Mouse (Mus musculus): Measurements from ENCODE around the gene Abhd4. TPM values are rescaled to one million over a fixed set of nuclear protein-coding genes. Genes with fewer than 3 reads are reported as not detected.

Gene Abhd4
- total RNA-seq, 2 experiments from 2014 or later = 18.9 to 19.3 TPM

DNA sequence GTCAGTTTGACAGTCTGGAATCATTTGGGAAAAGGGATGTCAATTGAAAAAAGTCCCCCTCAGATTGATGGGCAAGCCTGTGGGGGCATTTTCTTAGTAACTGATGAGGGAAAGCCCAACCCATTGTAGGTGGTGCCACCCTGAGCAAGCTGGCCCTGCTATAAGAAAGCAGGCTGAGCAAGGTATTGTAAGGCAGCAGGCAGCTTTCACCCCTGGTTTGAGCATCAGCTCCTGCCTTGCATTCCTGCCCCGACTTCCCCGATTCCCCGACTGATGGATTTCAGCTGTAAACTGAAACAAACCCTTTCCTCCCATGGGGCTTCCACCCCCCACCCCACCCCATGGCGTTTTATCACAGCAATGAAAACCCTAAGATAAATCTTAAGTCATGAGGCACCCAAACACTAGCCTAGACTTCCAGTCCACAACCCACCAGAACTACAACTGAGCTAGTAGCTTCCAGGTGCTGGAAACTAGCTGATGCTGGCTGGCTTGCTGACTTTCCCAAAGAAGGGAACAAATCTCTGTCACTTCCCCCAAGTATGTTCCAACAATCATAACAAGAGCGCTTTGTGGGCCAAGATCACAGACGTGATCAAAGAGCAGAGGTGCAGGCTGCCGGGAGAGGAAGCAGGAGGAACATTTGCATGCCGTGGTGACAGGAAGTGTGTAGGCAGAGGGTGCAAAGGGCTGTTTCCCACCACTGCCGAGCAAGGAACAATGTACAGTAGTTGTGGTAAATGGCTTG is 21.0 kb upstream of the Abhd4 start:
- intact Hi-C loops (cut with DNase I) = no loop called here
- no peak for DNase-seq
- peak overlapping the region; percentile 71 for H3K27ac ChIP-seq
- TF ChIP-seq CTCF (IDR thresholded peaks at IDR 0.05) = no peak
- H3K4me3 ChIP-seq = peak overlapping the region; percentile 48

GRCm38 (mm10) chr14:54233559-54234143 is 20.3 kb upstream of the Abhd4 start:
- no peak for TF ChIP-seq CTCF (IDR thresholded peaks at IDR 0.05)
- Histone ChIP-seq H3K27ac (peak overlapping the region; percentile 71), H3K4me3 (peak overlapping the region; percentile 48)
- DNase-seq = no peak
- intact Hi-C loops (cut with DNase I) = no loop called here

DNA sequence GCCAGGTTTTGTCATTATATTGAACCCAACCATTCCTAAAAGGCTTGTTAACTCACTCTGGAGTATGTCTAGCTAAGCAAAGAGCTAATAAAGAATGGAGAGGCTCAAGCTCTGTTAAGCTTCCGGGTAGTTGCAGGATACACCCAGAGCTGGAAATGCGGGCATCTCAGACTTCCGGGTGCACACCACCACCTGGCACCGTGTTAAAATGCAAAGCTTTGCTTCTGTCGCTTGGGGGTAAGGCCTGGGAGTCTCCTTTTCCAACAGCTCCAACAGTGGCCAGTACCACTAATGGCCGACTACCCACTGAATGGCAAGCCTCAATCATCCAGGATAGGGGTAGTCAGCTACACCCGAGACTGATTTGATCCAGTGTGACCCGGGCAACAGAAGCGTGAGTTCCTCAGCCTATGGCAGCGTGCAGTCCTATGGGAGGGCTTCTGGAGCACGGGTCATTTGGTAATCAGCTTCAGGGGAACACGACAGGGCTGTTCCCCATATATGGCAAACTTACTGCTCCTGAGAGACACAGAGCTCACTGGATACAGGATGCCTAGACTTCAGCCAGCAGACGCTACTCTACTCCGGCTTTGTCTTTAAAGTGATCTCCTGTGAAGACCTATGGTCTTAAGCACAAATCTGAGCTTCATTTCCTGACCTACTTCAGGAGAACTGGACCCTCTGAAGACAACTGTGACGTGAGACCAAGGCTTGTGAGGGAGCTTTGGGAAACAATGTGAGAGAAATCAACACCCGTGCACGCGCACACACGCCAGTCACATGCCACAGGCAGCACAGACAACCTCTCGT is 19.6 kb upstream of the Abhd4 start:
- no peak for TF ChIP-seq CTCF (IDR thresholded peaks at IDR 0.05)
- no peak for DNase-seq
- intact Hi-C loops (cut with DNase I) = no loop called here
- H3K4me3 ChIP-seq = peak overlapping the region; percentile 48
- H3K27ac ChIP-seq = peak overlapping the region; percentile 71

DNA sequence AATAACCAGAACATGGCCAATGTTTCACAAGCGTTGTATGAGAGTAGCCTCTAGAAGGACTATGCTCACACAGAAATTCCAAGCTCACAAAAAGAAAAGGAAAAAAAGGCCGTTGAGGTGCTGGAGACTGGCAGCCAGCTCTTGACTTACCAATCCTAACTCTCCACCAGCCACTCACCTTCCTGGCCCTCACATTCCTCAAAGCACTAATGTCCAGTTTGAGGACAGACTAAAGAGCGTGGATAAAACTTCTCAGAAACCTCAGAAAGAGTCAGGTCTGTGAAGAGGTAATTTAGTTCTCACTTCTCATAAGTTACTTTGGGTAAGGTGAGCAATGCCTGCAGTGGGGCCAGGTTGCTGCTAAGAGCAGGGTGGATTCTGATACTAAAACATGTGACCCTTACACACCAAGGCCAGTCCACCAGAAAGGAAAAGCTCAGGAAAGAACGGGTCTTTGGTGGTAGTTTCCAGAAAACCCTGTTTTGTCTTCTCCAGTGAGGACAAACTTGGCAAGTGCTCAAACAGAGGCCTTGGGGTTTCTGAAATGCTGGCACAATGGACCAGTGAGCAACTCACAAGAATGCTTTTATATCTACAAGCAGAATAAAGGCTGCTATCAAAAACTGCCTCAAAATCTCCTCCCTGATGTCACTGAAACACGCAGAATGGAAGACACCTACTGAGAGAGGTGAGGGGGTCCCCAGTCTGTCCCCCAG is 18.0 kb upstream of the Abhd4 start:
- H3K27ac ChIP-seq = no peak overlapping the region
- no peak overlapping the region for H3K4me3 ChIP-seq
- intact Hi-C loops (cut with DNase I) = no loop called here
- no peak for DNase-seq
- TF ChIP-seq CTCF (IDR thresholded peaks at IDR 0.05) = no peak

DNA sequence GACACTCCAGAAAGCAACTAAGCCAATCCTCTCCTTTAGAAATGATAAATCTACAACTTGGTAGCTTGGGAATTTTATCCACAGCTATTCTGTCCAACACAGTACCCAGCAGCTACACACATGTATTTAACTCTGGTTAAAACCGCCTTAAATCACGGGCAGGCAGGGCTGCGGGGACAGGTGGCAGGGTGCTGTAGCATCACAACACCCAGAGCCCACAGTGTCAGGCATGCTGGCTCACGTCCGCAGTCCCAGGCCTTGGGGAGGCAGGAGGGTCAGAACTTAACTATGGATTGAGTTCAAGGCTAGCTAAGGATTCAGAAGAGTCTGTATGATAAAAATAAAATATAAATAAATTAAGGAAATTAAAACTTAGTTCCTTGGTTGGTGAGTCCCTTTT is 17.1 kb upstream of the Abhd4 start:
- Histone ChIP-seq H3K27ac (no peak overlapping the region), H3K4me3 (no peak overlapping the region)
- intact Hi-C loops (cut with DNase I) = no loop called here
- no peak for DNase-seq
- TF ChIP-seq CTCF (IDR thresholded peaks at IDR 0.05) = no peak

- H3K4me3 ChIP-seq = no peak overlapping the region
- TF ChIP-seq CTCF (IDR thresholded peaks at IDR 0.05) = peak; percentile 98
- intact Hi-C loops (cut with DNase I) = loop anchor here (2.0 kb wide), 1 partner anchor 174 kb away; no protein-coding TSS in a partner anchor
- no peak overlapping the region for H3K27ac ChIP-seq
- peak; percentile 85 for DNase-seq
Measured at GRCm38 (mm10) chr14:54239002-54239736, 14.8 kb upstream of the Abhd4 start.

DNA sequence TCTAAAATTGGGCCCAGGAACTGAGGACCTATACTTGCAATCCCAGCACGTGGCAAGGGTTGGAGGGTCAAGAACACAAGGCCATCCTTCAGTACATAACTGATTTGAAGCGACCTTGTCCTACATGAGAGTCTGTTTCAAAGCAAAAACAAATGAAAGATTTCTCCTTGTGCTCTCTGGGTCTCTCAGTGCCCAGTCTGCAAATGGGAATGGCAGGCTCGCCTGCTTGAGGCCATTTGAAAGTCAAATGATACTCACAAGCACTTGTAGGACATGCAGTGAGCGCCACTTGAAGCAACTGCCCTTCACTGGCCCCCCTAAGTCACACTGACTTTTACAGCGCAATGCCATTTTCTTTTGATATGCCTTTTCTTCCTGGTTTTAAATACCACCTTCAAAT is 13.4 kb upstream of the Abhd4 start:
- H3K27ac ChIP-seq = no peak overlapping the region

DNA sequence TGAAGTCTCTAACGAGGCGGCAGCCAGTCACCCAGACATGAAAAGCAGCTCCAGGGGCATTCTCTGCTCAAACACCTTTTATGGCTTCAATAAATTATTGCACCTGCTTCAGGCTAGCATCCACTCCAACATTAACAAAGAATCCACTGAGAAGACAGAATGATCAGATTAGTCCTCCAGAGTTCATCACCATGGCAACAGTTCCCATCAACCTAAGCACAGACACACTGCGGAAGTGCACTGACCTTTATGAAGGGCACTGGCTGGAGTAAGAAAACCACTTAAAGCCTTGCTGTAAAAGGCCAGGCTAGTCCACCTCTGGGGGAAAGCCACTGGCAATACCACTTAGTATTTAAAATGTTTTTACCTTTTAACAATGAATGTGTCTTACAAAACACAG is 9.8 kb upstream of the Abhd4 start:
- H3K27ac ChIP-seq = no peak overlapping the region
- no peak for TF ChIP-seq CTCF (IDR thresholded peaks at IDR 0.05)
- no peak overlapping the region for H3K4me3 ChIP-seq
- no peak for DNase-seq
- intact Hi-C loops (cut with DNase I) = no loop called here

More for the DNA sequence above, 13.4 kb upstream of the Abhd4 start:
- TF ChIP-seq CTCF (IDR thresholded peaks at IDR 0.05) = no peak
- H3K4me3 ChIP-seq = no peak overlapping the region
- intact Hi-C loops (cut with DNase I) = no loop called here
- no peak for DNase-seq

DNA sequence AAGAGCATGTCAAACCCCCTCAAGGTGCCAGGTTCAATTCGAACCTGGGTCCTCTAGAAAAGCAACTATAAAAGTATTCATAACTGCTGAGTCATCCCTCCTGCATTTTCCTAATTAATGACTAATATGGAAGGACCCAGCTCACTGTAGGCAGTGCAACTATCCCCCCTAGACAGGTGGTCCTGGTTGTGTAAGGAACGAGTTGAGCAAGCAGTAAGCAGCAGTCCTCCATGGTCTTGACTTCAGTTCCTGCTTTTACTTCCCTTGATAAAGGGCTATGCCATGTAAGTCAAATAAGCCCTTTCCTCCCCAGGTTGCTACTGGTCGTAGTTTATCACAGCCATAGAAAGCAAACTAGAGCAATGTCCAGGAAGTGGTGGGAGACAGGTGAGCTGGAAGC is 7.8 kb upstream of the Abhd4 start:
- intact Hi-C loops (cut with DNase I) = no loop called here
- no peak for DNase-seq
- Histone ChIP-seq H3K27ac (no peak overlapping the region), H3K4me3 (no peak overlapping the region)
- TF ChIP-seq CTCF (IDR thresholded peaks at IDR 0.05) = no peak

- H3K27ac ChIP-seq = no peak overlapping the region
- DNase-seq = no peak
- TF ChIP-seq CTCF (IDR thresholded peaks at IDR 0.05) = no peak
- H3K4me3 ChIP-seq = no peak overlapping the region
- intact Hi-C loops (cut with DNase I) = no loop called here
Measured at GRCm38 (mm10) chr14:54249326-54249725, 4.7 kb upstream of the Abhd4 start.

DNA sequence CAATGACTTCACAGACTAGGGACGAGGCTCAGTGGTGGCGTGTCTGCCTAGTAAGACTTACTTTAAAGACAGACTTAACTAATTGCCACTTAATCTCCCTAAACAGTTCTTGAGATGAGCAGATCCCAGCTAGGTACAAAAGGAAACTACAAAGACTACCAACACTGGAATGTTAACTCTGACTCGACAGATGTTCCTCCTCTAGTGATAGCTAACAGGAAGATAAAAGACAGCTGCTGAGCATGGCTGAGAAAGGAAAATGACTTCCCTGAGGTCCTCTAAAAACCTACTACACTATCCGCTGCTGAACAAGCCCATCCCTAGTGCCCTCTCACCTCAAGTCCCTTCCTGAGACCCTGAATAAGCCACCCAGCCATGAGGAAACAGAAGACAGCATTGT is 3.9 kb upstream of the Abhd4 start:
- no peak overlapping the region for H3K27ac ChIP-seq
- intact Hi-C loops (cut with DNase I) = loop anchor here (5.0 to 10.0 kb wide), 3 partner anchors 162 to 845 kb away; partner anchors contain the start of genes Mrpl52, Thtpa and Zfhx2
- no peak overlapping the region for H3K4me3 ChIP-seq
- DNase-seq = no peak
- no peak for TF ChIP-seq CTCF (IDR thresholded peaks at IDR 0.05)

Data from gastrocnemius, adult 2 months (tissue).